Mouse (Mus musculus): Measurements from ENCODE around the gene Tmem63b. TPM values are rescaled to one million over a fixed set of nuclear protein-coding genes. Genes with fewer than 3 reads are reported as not detected.

The Tmem63b gene
- total RNA-seq, 2 experiments from 2014 or later = 3.9 to 5.5 TPM

GRCm38 (mm10) chr17:45680391-45680980 is 6.2 kb downstream of the Tmem63b start:
- ATAC-seq (replicated peaks; ENCODE audit: poor library complexity) = no peak

GRCm38 (mm10) chr17:45678106-45678505 is 8.6 kb downstream of the Tmem63b start:
- ATAC-seq (replicated peaks; ENCODE audit: poor library complexity) = peak; percentile 70

- peak; percentile 42; the same call in 1 of the 2 replicates for ATAC-seq (replicated peaks; ENCODE audit: poor library complexity)
These were observed 14.1 kb downstream of the Tmem63b start for GRCm38 (mm10) chr17:45672598-45672997.

GRCm38 (mm10) chr17:45671821-45672220 is 14.9 kb downstream of the Tmem63b start:
- peak; percentile 65 for ATAC-seq (replicated peaks; ENCODE audit: poor library complexity)

- no peak for ATAC-seq (replicated peaks; ENCODE audit: poor library complexity)
These were observed 18.7 kb downstream of the Tmem63b start for GRCm38 (mm10) chr17:45667986-45668385.

GRCm38 (mm10) chr17:45667481-45667880 is 19.2 kb downstream of the Tmem63b start:
- no peak for ATAC-seq (replicated peaks; ENCODE audit: poor library complexity)

GRCm38 (mm10) chr17:45666091-45666490 is 20.6 kb downstream of the Tmem63b start:
- ATAC-seq (replicated peaks; ENCODE audit: poor library complexity) = no peak

GRCm38 (mm10) chr17:45664608-45665007 is 22.1 kb downstream of the Tmem63b start:
- ATAC-seq (replicated peaks; ENCODE audit: poor library complexity) = no peak

GRCm38 (mm10) chr17:45663106-45663919 is 23.4 kb downstream of the Tmem63b start:
- ATAC-seq (replicated peaks; ENCODE audit: poor library complexity) = peak; percentile 92

GRCm38 (mm10) chr17:45659225-45659624 is 27.5 kb downstream of the Tmem63b start, which contains the start of gene Capn11:
Capn11 (minus strand) TSS chr17:45659325.
- ATAC-seq (replicated peaks; ENCODE audit: poor library complexity) = no peak

- peak; percentile 88 for ATAC-seq (replicated peaks; ENCODE audit: poor library complexity)
These were observed 30.9 kb downstream of the Tmem63b start for GRCm38 (mm10) chr17:45655820-45656219.

GRCm38 (mm10) chr17:45653233-45653632 is 33.5 kb downstream of the Tmem63b start:
- peak; percentile 81 for ATAC-seq (replicated peaks; ENCODE audit: poor library complexity)

GRCm38 (mm10) chr17:45644185-45644584 is 42.5 kb downstream of the Tmem63b start:
- no peak for ATAC-seq (replicated peaks; ENCODE audit: poor library complexity)

- ATAC-seq (replicated peaks; ENCODE audit: poor library complexity) = peak; percentile 74
These were observed 44.0 kb downstream of the Tmem63b start for GRCm38 (mm10) chr17:45642701-45643100.

- ATAC-seq (replicated peaks; ENCODE audit: poor library complexity) = no peak
These were observed 44.7 kb downstream of the Tmem63b start for GRCm38 (mm10) chr17:45641981-45642380.

- ATAC-seq (replicated peaks; ENCODE audit: poor library complexity) = no peak
These were observed 48.0 kb downstream of the Tmem63b start for GRCm38 (mm10) chr17:45638596-45639295.

- no peak for ATAC-seq (replicated peaks; ENCODE audit: poor library complexity)
These were observed 52.7 kb downstream of the Tmem63b start for GRCm38 (mm10) chr17:45634033-45634432.

GRCm38 (mm10) chr17:45631940-45632339 is 54.8 kb downstream of the Tmem63b start:
- ATAC-seq (replicated peaks; ENCODE audit: poor library complexity) = no peak

- ATAC-seq (replicated peaks; ENCODE audit: poor library complexity) = no peak
These were observed 55.7 kb downstream of the Tmem63b start for GRCm38 (mm10) chr17:45630992-45631391.

- peak; percentile 78 for ATAC-seq (replicated peaks; ENCODE audit: poor library complexity)
These were observed 56.6 kb downstream of the Tmem63b start for GRCm38 (mm10) chr17:45629861-45630694.
